Mouse (Mus musculus): ENCODE results near the gene Cux1. TPM values are rescaled to one million over a fixed set of nuclear protein-coding genes. Genes with fewer than 3 reads are reported as not detected.

Gene Cux1
- polyA plus RNA-seq, 1 experiment from 2014 or later: 67.7 TPM

DNA sequence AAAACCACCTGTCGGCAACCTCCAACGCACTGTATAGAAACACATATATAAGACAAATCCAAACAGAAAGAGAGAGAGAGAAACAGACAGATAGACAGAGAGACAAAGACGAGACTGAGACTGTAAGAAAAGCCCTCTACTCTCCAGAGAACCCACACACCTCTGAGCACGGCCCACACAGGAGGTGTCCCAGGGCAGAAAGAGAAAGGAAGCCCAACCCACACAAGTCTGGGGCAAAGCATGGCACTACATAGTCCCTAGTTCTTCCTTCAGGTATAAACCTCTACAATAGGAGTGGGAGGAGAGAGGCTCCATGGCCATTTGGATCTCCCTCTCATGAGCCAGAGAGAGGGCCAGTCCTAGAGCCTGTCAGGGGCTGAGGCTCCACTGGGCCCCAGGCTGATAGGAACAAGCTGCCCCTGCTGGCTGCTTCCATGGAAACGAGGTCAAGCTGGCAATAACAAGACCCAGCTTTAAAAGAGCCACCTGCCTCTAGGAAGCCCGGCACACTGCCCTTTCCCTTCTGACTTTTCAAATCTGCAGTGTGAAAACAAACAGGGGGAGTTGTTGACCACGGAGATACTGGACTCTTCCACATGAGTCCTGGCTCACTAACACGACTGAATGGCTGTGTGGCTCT is 99.8 kb downstream of the Cux1 start:
- peaks cover 67% of the 10 kb centered on the region for H3K4me1 ChIP-seq
- H3K27ac ChIP-seq: 0 out of 2 replicates have a peak overlapping the region, but pooled peaks have one; percentile 43
- H3K9me3 ChIP-seq (replicated peaks): no peaks in the 10 kb centered on the region
- 40% methylated on average over 8 of the region's 8 CpGs for WGBS
- DNase-seq (ENCODE audit: low spot score): peak; percentile 84
- no peak overlapping the region for H3K4me3 ChIP-seq
- no peaks in the 10 kb centered on the region for H3K27me3 ChIP-seq (ENCODE audit: low read depth, poor library complexity, severe bottlenecking)
- peaks cover 6% of the 10 kb centered on the region; the same call in 1 of the 2 replicates for H3K36me3 ChIP-seq

DNA sequence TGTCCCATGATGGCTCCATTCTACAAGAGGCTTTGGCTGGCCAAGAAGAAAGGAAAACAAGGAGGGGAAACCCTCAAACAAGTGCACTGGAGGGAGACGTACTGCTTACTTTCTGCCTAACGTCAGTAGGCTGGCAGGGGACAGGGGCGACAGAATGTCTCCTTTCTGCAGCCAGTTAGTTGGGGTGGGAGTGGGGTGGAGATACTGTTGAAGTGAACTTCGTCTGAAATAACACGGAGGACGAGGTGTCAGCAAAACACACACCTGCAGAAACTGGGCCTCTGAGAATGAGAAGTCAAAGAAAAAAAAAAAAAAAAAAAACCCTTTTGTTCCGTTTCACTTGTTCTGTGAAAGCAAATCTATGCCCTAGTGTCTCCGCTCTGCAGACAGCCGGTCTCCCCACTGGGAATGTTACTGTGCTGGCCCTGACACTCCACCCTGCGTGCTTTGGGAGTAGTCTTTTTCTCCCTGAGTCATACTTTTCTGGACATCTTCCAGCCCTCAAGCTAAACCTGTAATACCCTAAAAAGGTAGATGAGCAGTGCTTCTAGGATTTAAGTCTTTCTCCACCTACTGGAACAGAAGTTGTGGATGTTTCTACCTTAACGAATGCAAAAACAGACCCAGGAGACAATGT is 101.4 kb downstream of the Cux1 start:
- Histone ChIP-seq H3K27ac (no peak overlapping the region; the same call in 1 of the 2 replicates), H3K4me3 (no peak overlapping the region), H3K9me3 (replicated peaks) (no peaks in the 10 kb centered on the region), H3K27me3 (ENCODE audit: low read depth, poor library complexity, severe bottlenecking) (no peaks in the 10 kb centered on the region), H3K36me3 (peaks cover 6% of the 10 kb centered on the region; the same call in 1 of the 2 replicates), H3K4me1 (peaks cover 62% of the 10 kb centered on the region)
- no peak for DNase-seq (ENCODE audit: low spot score)
- WGBS: 81% methylated on average over 11 of the region's 11 CpGs

DNA sequence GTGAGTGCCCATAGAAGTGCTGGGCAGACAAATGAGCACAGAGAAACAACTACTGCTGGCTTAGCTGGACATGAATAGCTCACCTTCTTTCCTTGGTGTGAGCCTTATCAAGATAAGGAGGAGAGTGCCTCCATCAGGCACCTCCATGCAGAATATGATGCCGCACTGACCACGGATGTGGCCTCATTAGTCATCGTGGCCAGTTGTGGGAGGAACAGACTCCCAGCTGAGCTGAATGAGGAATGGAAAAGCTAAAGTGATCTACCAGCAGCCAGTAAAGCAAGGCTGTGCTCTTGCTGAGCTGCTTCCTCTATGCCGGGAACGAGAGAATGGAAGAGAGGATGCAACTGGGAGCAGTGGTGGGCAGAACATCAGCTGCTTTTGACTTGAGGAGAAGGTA is 101.9 kb downstream of the Cux1 start:
- DNase-seq (ENCODE audit: low spot score): no peak
- Histone ChIP-seq H3K36me3 (peaks cover 8% of the 10 kb centered on the region; the same call in 1 of the 2 replicates), H3K27me3 (ENCODE audit: low read depth, poor library complexity, severe bottlenecking) (no peaks in the 10 kb centered on the region), H3K4me3 (no peak overlapping the region), H3K27ac (no peak overlapping the region; the same call in 1 of the 2 replicates), H3K9me3 (replicated peaks) (no peaks in the 10 kb centered on the region), H3K4me1 (peaks cover 62% of the 10 kb centered on the region)
- WGBS: 74% methylated on average over 5 of the region's 5 CpGs

DNA sequence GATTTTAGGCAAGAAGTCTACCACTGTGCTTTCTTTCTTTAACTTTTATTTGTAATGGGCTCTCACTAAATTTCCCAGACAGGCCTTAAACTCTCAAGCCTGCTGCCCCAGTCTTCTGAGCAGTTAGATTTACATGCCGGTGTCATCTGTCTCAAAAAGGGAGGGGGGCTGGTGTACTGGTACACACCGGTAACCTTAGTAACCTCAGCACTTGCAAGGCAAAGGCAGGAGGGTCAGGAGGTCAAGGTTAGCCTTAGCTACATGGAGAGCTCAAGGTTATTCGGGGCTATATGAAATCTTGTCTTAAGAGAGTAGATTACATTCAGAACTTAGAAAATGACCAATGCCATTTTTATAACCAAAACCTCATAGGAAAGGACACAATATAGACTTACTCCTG is 102.4 kb downstream of the Cux1 start:
- no peaks in the 10 kb centered on the region for H3K9me3 ChIP-seq (replicated peaks)
- H3K36me3 ChIP-seq: peaks cover 8% of the 10 kb centered on the region; the same call in 1 of the 2 replicates
- H3K4me3 ChIP-seq: no peak overlapping the region
- no peaks in the 10 kb centered on the region for H3K27me3 ChIP-seq (ENCODE audit: low read depth, poor library complexity, severe bottlenecking)
- 53% methylated on average over 3 of the region's 3 CpGs for WGBS
- no peak for DNase-seq (ENCODE audit: low spot score)
- H3K4me1 ChIP-seq: peaks cover 61% of the 10 kb centered on the region
- 0 out of 2 replicates have a peak overlapping the region, but pooled peaks have one; percentile 19 for H3K27ac ChIP-seq

DNA sequence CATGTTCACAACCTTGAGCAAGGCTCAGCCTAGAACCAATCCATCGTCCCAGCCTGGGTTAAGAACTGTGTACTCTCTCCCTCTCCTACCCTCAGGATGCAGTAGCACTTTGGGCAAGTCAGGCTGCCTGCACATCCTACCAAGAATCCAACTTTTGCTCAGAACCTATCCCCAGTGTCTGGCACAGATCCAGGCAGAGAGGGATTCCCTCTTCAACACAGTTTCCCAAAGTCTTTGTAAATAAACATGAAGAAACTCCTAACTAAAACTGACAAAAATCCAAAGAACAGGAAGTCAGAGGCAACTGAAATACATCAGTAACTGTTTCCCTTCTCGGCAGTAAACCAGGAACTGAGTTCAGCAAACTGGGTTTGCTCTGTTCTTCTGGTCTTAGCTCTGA is 103.2 kb downstream of the Cux1 start:
- Histone ChIP-seq H3K4me1 (peaks cover 59% of the 10 kb centered on the region), H3K27me3 (ENCODE audit: low read depth, poor library complexity, severe bottlenecking) (no peaks in the 10 kb centered on the region), H3K4me3 (no peak overlapping the region), H3K36me3 (peaks cover 8% of the 10 kb centered on the region; the same call in 1 of the 2 replicates), H3K9me3 (replicated peaks) (no peaks in the 10 kb centered on the region), H3K27ac (peak overlapping the region; percentile 19; the same call in 1 of the 2 replicates)
- WGBS: 86% methylated on average over 2 of the region's 2 CpGs
- no peak for DNase-seq (ENCODE audit: low spot score)

DNA sequence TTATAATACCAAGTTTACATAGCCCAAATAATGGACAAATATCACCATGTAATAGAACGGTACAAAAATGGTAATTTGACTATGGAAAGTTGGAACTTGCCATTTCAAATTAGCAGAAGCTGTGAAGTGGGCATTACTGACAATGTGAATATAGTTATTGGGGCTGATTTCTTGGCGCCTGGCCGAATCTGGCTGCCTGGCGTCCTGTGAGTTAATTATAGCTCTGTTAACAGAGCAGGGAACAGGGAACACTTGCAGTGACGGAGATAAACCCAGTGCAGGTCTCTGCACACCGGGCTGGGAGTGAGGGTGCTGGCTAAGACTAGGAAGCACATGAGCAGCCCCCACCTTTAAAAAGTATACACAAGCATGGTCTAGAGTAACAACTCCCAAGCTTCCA is 104.7 kb downstream of the Cux1 start:
- 75% methylated on average over 6 of the region's 6 CpGs for WGBS

DNA sequence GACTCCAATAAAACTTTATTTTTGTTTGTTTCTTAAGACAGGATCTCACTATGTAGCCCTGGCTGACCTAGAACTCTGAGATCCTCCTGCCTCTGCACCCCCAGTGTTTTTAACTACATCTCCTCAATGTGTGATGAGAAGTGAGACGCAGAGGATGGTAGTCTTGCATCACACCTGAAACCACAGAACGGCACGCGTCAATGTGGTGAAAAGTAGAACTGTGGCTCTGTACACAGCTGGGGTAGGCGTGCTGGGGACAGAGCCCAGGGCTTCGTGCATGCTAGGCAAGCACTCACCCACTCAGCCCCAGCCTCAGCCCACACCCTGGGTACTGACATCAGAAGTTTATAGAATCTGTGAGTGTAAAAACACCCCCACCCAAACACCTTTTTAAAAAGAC is 107.4 kb downstream of the Cux1 start:
- Histone ChIP-seq H3K4me1 (peaks cover 39% of the 10 kb centered on the region), H3K27ac (no peak overlapping the region), H3K4me3 (no peak overlapping the region), H3K27me3 (ENCODE audit: low read depth, poor library complexity, severe bottlenecking) (no peaks in the 10 kb centered on the region), H3K9me3 (replicated peaks) (no peaks in the 10 kb centered on the region), H3K36me3 (peaks cover 5% of the 10 kb centered on the region; the same call in 1 of the 2 replicates)
- DNase-seq (ENCODE audit: low spot score): no peak
- 99% methylated on average over 6 of the region's 6 CpGs for WGBS

More for the DNA sequence above, 104.7 kb downstream of the Cux1 start:
- H3K27me3 ChIP-seq (ENCODE audit: low read depth, poor library complexity, severe bottlenecking): no peaks in the 10 kb centered on the region
- H3K4me3 ChIP-seq: no peak overlapping the region
- no peak for DNase-seq (ENCODE audit: low spot score)
- H3K27ac ChIP-seq: no peak overlapping the region
- H3K9me3 ChIP-seq (replicated peaks): no peaks in the 10 kb centered on the region
- H3K36me3 ChIP-seq: peaks cover 8% of the 10 kb centered on the region; the same call in 1 of the 2 replicates
- peaks cover 58% of the 10 kb centered on the region for H3K4me1 ChIP-seq

DNA sequence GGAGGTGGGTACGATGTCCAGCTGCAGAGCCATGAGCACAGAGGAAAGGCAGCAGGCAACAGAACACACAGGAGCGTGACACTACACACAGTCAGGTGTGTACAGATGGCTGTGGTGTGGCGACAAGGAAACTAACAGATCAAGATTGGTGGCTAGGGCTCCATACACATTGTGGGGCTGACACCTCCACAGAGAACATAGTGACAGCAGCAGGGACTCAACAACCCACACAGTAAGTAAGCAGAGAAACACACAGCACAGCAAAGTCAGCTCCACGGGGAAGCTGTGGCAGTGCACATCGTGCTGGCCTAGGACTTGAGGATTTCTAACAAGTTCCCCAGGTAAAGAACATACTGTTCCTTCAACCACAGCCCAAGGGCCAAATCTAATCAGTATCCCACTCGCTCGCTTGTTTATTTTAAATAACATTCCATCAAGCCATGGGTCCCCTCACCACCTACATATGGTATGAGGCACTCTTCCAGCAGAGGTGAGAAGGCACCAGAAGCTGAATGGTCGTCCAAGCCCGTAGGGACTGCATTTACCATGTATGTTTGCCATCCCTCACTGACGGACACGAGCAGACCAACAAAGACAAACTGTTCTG is 108.3 kb downstream of the Cux1 start:
- Histone ChIP-seq H3K4me3 (no peak overlapping the region), H3K36me3 (peaks cover 5% of the 10 kb centered on the region; the same call in 1 of the 2 replicates), H3K27me3 (ENCODE audit: low read depth, poor library complexity, severe bottlenecking) (no peaks in the 10 kb centered on the region), H3K4me1 (peaks cover 30% of the 10 kb centered on the region), H3K27ac (no peak overlapping the region), H3K9me3 (replicated peaks) (no peaks in the 10 kb centered on the region)
- DNase-seq (ENCODE audit: low spot score): no peak
- 84% methylated on average over 11 of the region's 11 CpGs for WGBS

DNA sequence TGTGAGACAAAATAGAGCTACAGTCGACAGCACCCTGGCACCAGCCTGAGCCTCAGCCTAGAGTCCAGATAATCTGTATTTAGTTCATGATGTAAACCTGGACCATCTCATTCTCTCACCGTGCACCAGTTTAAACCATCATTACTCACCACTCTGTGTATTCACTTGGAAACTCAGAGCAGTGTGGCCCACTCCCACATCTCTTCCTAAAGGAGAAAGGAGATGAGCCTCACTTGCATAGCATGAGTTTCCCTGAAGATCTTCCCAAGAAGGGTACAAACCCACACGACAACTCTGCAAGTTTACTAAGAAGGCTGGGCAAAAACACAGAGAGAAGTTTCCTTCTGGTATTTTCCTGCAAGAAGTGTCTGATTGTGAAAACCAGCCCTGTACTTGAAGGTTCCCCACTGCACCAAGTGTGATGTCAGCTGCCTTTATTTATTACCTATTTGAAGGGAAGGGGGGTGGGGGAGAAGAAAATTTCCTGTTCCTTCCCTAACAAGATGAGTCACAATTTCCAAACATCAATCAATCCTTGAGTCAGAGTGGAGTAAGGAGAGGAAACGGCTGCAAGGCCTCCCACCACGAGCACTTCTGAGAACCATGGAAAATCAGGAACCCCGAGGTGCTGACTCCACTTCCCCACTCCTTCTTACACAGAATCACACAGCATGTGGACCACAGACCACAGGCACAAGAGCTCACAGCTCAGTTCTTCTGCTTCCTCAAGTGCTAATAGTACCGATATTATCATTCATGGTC is 109.0 kb downstream of the Cux1 start:
- Histone ChIP-seq H3K27me3 (ENCODE audit: low read depth, poor library complexity, severe bottlenecking) (no peaks in the 10 kb centered on the region), H3K36me3 (peaks cover 5% of the 10 kb centered on the region; the same call in 1 of the 2 replicates), H3K27ac (no peak overlapping the region), H3K9me3 (replicated peaks) (no peaks in the 10 kb centered on the region), H3K4me1 (peaks cover 30% of the 10 kb centered on the region), H3K4me3 (no peak overlapping the region)
- no peak for DNase-seq (ENCODE audit: low spot score)
- WGBS: 58% methylated on average over 7 of the region's 7 CpGs

DNA sequence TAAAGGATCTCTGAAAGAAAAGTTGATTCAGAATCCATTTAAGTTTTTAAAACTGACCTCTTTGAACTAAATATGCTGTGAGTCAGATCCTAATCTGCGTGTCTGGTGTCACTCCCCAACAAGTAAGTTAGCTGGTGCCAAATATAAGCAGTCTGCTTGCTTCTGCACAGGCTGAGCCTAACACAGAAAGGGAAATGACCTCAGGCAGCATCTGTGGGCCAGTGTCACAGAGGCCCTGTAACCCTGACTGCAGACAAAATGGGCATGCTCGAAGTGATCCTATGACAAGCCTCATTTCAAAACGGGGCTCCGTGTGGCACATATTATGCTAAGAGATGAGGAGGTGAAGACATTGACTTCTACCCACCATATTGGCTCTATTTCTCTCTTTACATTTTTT is 110.9 kb downstream of the Cux1 start:
- 89% methylated on average over 4 of the region's 4 CpGs for WGBS
- H3K4me1 ChIP-seq: peaks cover 25% of the 10 kb centered on the region

DNA sequence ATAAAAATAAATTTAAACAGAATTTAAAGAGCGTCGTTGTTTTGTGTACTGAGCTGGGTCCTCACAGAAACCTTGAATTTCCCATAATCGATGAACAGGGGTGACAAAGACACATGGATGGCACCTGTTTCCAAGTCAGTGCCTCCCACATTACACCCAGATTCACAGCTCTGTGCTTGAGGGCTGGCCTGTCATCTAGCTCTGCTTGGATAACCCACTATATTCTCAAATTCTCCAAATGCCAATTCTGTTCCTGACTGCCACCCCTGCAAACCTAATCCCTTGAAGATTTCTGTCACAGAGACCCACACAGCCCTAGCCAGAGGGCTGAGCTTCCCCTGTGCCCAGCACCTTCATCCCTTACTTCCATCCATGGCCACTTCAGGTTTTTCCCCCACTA is 114.6 kb downstream of the Cux1 start:
- Histone ChIP-seq H3K27me3 (ENCODE audit: low read depth, poor library complexity, severe bottlenecking) (no peaks in the 10 kb centered on the region), H3K36me3 (peaks cover 3% of the 10 kb centered on the region; the same call in 1 of the 2 replicates), H3K4me3 (no peak overlapping the region), H3K4me1 (peaks cover 16% of the 10 kb centered on the region), H3K27ac (no peak overlapping the region), H3K9me3 (replicated peaks) (no peaks in the 10 kb centered on the region)
- 97% methylated on average over 3 of the region's 3 CpGs for WGBS
- DNase-seq (ENCODE audit: low spot score): no peak

More for the DNA sequence above, 110.9 kb downstream of the Cux1 start:
- DNase-seq (ENCODE audit: low spot score): no peak
- no peaks in the 10 kb centered on the region for H3K9me3 ChIP-seq (replicated peaks)
- H3K4me3 ChIP-seq: no peak overlapping the region
- no peaks in the 10 kb centered on the region for H3K27me3 ChIP-seq (ENCODE audit: low read depth, poor library complexity, severe bottlenecking)
- H3K27ac ChIP-seq: no peak overlapping the region
- peaks cover 5% of the 10 kb centered on the region; the same call in 1 of the 2 replicates for H3K36me3 ChIP-seq

DNA sequence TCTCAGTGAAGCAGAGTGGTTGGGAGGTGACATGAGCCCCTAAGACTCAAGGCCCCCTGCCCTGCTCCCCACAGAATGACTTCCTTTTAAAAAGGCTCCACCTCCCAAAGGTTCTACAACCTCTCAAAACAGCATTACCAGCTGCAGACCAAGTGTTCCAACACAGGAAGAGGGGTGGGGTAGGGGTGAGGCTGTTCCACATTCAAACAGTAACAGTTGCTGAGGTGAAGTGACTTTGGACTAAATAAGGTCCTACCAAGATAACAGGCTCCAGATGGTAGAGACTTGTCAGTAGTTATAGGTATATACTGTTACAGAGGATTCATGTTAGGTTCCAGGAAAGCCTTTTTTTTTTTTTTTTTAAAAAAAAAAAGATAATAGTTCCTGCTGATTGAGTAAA is 117.5 kb downstream of the Cux1 start:
- Histone ChIP-seq H3K4me3 (no peak overlapping the region), H3K9me3 (replicated peaks) (no peaks in the 10 kb centered on the region), H3K4me1 (peaks cover 10% of the 10 kb centered on the region), H3K27me3 (ENCODE audit: low read depth, poor library complexity, severe bottlenecking) (no peaks in the 10 kb centered on the region), H3K36me3 (peaks cover 6% of the 10 kb centered on the region; the same call in 1 of the 2 replicates), H3K27ac (no peak overlapping the region)
- no peak for DNase-seq (ENCODE audit: low spot score)

Data from limb, embryonic 10.5 days (tissue).